Comparison of ENCODE assay signal across 26 mouse cellular contexts in the genomic region with DNA sequence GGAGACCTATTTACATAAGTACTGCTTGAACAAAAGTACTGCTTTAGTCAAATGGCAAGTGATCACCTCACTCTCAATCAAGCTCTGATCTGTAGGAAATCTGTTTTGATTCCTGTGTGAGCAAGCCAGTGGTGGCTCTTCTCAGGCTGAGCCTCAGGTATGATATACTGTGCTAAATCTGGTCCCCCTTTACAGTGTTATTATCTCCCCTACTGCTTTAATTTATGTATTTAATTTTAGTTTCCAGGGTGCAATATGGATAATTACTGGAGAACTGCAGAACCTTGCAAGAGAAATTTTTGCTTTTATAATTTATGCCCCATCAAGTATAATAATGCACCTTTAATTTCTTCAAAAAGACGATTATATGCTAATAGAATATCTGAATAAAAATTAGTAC.
"Had no signal": no experiment of that assay in that cellular context is flagged by ENCODE, and none has a peak within 500 bp of the region (broad histone marks: within the 10 kb centered on the region; RNA-seq: fewer than 3 reads in every experiment).

No protein-coding gene starts in this region.

- DNase-seq: gastrocnemius, adult 2 months; gastrocnemius, postnatal 10 days; gastrocnemius, postnatal 25 days; heart, adult 18-20 months; heart, postnatal 14 days; heart, postnatal 36 days; kidney, adult 11 months; kidney, adult 2 months; kidney, adult 9 months; kidney, postnatal 14 days; kidney, postnatal 36 days; layer of hippocampus, adult 9-11 months; layer of hippocampus, postnatal 36 days; left cerebral cortex, postnatal 4 days had no signal

- H3K4me2 ChIP-seq: heart, embryonic 11.5 days; heart, embryonic 13.5 days; heart, embryonic 15.5 days; hindbrain, embryonic 13.5 days; hindbrain, embryonic 15.5 days; kidney, embryonic 15.5 days; limb, embryonic 13.5 days; limb, embryonic 15.5 days; liver, embryonic 12.5 days had no signal

- H3K9ac ChIP-seq: heart, embryonic 13.5 days; heart, embryonic 15.5 days; hindbrain, embryonic 13.5 days; hindbrain, embryonic 15.5 days; kidney, embryonic 15.5 days; limb, embryonic 13.5 days; limb, embryonic 15.5 days; liver, embryonic 12.5 days had no signal

- H3K9me3 ChIP-seq: heart, embryonic 13.5 days; heart, embryonic 15.5 days; hindbrain, embryonic 13.5 days; hindbrain, embryonic 15.5 days; kidney, embryonic 15.5 days; limb, embryonic 13.5 days; limb, embryonic 15.5 days; liver, embryonic 12.5 days had no signal

- ATAC-seq: hindbrain, postnatal 0 days; intestine, embryonic 16.5 days; liver, embryonic 12.5 days had no signal

- H3K36me3 ChIP-seq: heart, embryonic 13.5 days; heart, embryonic 15.5 days; hindbrain, embryonic 13.5 days; hindbrain, embryonic 15.5 days; kidney, embryonic 15.5 days; limb, embryonic 13.5 days; limb, embryonic 15.5 days; liver, embryonic 12.5 days had no signal

- H3K4me3 ChIP-seq: gastrocnemius, adult 2 months; heart, embryonic 13.5 days; heart, embryonic 15.5 days; hindbrain, embryonic 13.5 days; hindbrain, embryonic 15.5 days; kidney, embryonic 15.5 days; limb, embryonic 13.5 days; limb, embryonic 15.5 days; liver, embryonic 12.5 days had no signal

- H3K4me1 ChIP-seq: heart, embryonic 13.5 days; heart, embryonic 15.5 days; hindbrain, embryonic 13.5 days; hindbrain, embryonic 15.5 days; kidney, embryonic 15.5 days; limb, embryonic 13.5 days; limb, embryonic 15.5 days; liver, embryonic 12.5 days had no signal

- H3K27ac ChIP-seq: gastrocnemius, adult 2 months; heart, embryonic 13.5 days; heart, embryonic 15.5 days; hindbrain, embryonic 13.5 days; hindbrain, embryonic 15.5 days; hindbrain, postnatal 0 days; kidney, embryonic 15.5 days; kidney, postnatal 0 days; limb, embryonic 13.5 days; limb, embryonic 15.5 days; liver, embryonic 12.5 days had no signal

- H3K27me3 ChIP-seq: heart, embryonic 13.5 days; heart, embryonic 15.5 days; hindbrain, embryonic 13.5 days; hindbrain, embryonic 15.5 days; kidney, embryonic 15.5 days; limb, embryonic 13.5 days; limb, embryonic 15.5 days; liver, embryonic 12.5 days had no signal
